Mouse (Mus musculus): ENCODE measurements around the gene Coro1c.

The Coro1c gene

GRCm38 (mm10) chr5:113800280-113800679, 108.3 kb downstream of the Coro1c start, which contains the start of gene Tmem119:
Tmem119 (minus strand) TSS chr5:113800516.
- CTCF ChIA-PET: no interaction called here

- CTCF ChIA-PET: interaction anchor here (0.6 kb wide), 1 partner anchor 161 kb away, joined by 3 read pairs; no protein-coding TSS in a partner anchor
Observed at GRCm38 (mm10) chr5:113799691-113800090, 108.9 kb downstream of the Coro1c start.

- CTCF ChIA-PET: no interaction called here
Observed at GRCm38 (mm10) chr5:113798525-113798924, 110.0 kb downstream of the Coro1c start.

GRCm38 (mm10) chr5:113797149-113797882, 111.2 kb downstream of the Coro1c start:
- CTCF ChIA-PET: no interaction called here

GRCm38 (mm10) chr5:113796401-113797148, 112.0 kb downstream of the Coro1c start:
- CTCF ChIA-PET: no interaction called here
